Mouse (Mus musculus) lung, postnatal 0 days (tissue): ENCODE results near the gene Syt6.

Experiments
- CTCF ChIP-seq: IDR thresholded peaks from 2 replicates; pipeline ENCODE4 v1.5.1; 2016; ENCODE audit warnings: antibody characterized with exemption, mild to moderate bottlenecking
- EP300 ChIP-seq: IDR thresholded peaks from 2 replicates; pipeline ENCODE4 v1.6.1; 2016; ENCODE audit warnings: antibody characterized with exemption, mild to moderate bottlenecking, control low read depth

DNA sequence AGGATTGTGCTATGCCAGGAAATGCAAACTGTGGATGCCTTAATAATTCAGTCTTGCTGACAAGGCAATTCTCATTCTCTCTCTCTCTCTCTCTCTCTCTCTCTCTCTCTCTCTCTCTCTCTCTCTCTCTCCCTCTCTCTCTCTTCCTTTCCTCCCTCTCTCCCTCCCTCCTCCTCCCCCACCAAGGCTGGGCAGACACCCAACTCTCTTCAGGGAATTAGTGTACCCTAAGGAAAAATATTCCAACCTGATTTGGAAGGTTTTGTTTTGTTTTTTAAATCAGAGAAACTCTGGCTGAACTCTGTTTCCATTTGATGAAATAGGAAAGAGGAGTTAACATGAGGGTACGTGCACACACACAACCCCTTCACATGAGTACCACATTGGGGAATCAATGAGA, 26.5 kb downstream of the Syt6 start:
- TF ChIP-seq CTCF = no peak
- TF ChIP-seq EP300 = no peak
